Mouse (Mus musculus) ovary, adult 10 weeks (tissue): Measurements from ENCODE around the gene Shisa6. TPM values are rescaled to one million over a fixed set of nuclear protein-coding genes. Genes with fewer than 3 reads are reported as not detected.

Source experiments
- polyA plus RNA-seq: library from polyadenylated mRNA; stranded (reverse); fragments of 350-450 nt; fragmentation: Illumina TruSeq; extraction: RNeasy Lipid Tissue Mini Kit (QIAGEN cat#74804); gene quantifications from one replicate; pipeline ENCODE4 v1.2.3, GENCODE M21; 2014

Shisa6 gene
- 15.2 TPM for polyA plus RNA-seq

DNA sequence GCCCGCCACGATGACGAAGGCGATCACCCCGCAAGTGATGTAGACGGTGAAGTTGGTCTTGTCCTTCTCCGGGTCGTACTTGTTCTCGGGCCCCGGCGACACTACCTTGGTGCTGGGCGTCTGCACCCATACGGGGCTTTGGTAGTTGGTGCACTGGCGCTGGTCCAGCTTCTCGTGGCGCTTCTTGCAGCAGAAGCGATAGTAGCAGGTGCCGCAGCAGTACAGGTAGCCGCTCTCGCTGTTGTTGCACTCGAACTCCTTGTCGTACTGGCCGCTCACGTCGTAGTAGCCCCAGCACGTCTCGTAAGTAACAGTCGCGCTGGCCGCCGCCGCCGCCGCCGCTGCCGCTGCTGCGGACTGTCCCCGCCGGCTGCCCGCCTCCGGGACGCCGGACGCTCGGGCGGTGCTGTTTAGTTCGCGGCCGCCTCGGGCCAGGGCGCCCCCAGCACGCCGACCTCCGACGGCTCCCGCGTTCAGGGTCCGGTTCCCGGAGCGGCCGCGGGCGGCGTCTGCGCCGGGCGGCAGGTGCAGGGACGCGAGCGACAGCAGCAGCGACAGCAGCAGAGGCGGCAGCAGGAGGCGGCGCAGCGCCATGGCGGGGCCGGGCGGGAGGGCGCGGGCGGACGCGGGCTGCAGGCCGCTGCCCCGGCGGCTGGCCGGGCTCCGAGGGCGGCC, at the start of gene Shisa6:
TSS of gene Shisa6 (minus strand) at position 594 of the 675 bp plus-strand sequence.

DNA sequence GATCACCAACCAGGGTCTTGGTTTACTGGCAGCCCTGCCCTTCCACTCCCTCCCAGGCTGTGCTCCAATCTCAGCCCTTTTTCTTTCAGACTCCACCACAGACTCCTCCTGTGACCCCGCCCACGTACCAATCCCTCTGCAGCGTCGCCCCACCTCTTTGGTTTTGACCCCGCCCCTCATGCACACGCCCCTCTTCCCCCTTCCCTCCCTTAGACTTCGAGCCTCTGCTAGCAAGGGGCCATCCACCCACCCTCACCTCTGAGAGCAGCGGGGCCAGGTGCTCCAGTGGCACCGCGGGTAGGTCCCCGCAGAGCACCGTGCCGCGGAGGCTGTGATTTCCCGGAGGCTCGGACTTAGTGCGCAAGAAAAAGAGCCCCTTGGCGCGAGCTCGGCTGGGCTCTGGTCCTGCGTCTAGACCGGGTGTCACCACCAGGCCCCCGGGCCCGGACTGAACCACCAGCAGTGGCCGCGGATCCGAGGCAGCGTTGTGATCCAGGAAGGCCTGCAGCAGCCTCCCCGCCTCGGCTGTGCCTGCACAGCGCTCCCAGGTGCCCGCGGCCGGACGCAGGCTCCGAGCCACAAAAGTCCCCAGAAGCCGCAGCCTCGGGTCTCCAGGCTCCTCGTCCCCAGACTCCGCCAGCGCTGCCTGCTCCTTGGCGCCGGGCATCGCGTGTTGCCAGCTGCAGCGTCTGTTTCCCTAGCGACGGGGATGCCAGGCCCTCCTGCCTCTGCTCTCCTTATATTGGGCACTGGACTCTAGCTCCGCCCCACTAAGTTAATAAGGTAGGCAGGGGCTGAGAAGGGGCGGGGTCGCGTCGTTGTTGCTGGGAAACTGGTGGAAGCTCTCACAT, 357.7 kb downstream of the Shisa6 start, which contains the start of gene Dnah9:
TSS of gene Dnah9 (minus strand) at position 751 of the 851 bp plus-strand sequence.

